Mouse (Mus musculus): ENCODE data around the gene Prg2.

- no peak for TF ChIP-seq CTCF (IDR thresholded peaks at IDR 0.05; ENCODE audit: low read depth, low read length)
- no peak for TF ChIP-seq POLR2AphosphoS5 (IDR thresholded peaks at IDR 0.05; ENCODE audit: insufficient replicate concordance, low read depth, low read length)
Observed at GRCm38 (mm10) chr2:84938249-84938946, 41.9 kb upstream of the Prg2 start.

Data from G1E (cell line).